Mouse (Mus musculus) cerebellum, adult 2 months (tissue): ENCODE measurements at regions not wholly inside any gene's neighbourhood (a gene's known extent, or its start where the extent isn't known, plus 50 kb on each side); places are given as distances from the start of the nearest gene placed in this dataset.

ENCODE experiments used
- DNase-seq, 2 experiments: peaks; one replicate each; pipeline ENCODE4 v3.0.0; 2021
- H3K27ac ChIP-seq: fragments of 200-500 bp; 2 replicates; pipeline ENCODE4 v1.5.1; 2012; ENCODE audit warnings: low read length, control low read depth, inconsistent platforms; ENCODE audit not compliant: insufficient read depth
- H3K27me3 ChIP-seq: fragments of 200-500 bp; 2 replicates; pipeline ENCODE4 v1.6.1; 2012; ENCODE audit warnings: inconsistent platforms, mild to moderate bottlenecking, low read length, moderate library complexity; ENCODE audit not compliant: control insufficient read depth, insufficient read depth
- H3K4me1 ChIP-seq: fragments of 200-500 bp; 2 replicates; pipeline ENCODE4 v1.6.1; 2011; ENCODE audit warnings: low read length; ENCODE audit not compliant: control insufficient read depth, insufficient read depth
- H3K4me3 ChIP-seq: fragments of 200-500 bp; replicated peaks from 2 replicates; pipeline ENCODE3; 2011; ENCODE audit warnings: mild to moderate bottlenecking, low read depth, low read length, control low read depth; ENCODE audit not compliant: insufficient read depth
- CTCF ChIP-seq: fragments of 200-500 bp; IDR thresholded peaks from 2 replicates; pipeline ENCODE4 v1.5.1; 2011; ENCODE audit warnings: low read depth, mild to moderate bottlenecking, control low read depth, low read length, moderate library complexity, borderline replicate concordance; ENCODE audit not compliant: insufficient read depth
- POLR2A ChIP-seq: fragments of 200-500 bp; IDR thresholded peaks from 2 replicates; pipeline ENCODE4 v1.6.1; 2011; ENCODE audit warnings: low read length, control low read depth, borderline replicate concordance; ENCODE audit not compliant: insufficient read depth
- WGBS: fragments of 180-500 bp; shearing (Covaris S2); methylation state at CpG from one replicate; pipeline ENCODE4 v1.1.7; 2018; 5-methylcytosine and 5-hydroxymethylcytosine counted together

GRCm38 (mm10) chr17:76205082-76205481, 653.3 kb upstream of the Fam98a start:
- Histone ChIP-seq H3K4me1 (no peaks in the 10 kb centered on the region), H3K27ac (no peak overlapping the region), H3K27me3 (no peaks in the 10 kb centered on the region), H3K4me3 (no peak overlapping the region)
- DNase-seq, result no peak
- TF ChIP-seq CTCF (no peak), POLR2A (no peak)

GRCm38 (mm10) chr17:76184813-76185212, 633.1 kb upstream of the Fam98a start:
- no peak for DNase-seq
- H3K27ac ChIP-seq, result no peak overlapping the region
- no peak overlapping the region for H3K4me3 ChIP-seq
- no peaks in the 10 kb centered on the region for H3K4me1 ChIP-seq
- no peaks in the 10 kb centered on the region for H3K27me3 ChIP-seq
- 32% methylated on average over 2 of the region's 2 CpGs for WGBS
- no peak for TF ChIP-seq CTCF
- no peak for TF ChIP-seq POLR2A

DNA sequence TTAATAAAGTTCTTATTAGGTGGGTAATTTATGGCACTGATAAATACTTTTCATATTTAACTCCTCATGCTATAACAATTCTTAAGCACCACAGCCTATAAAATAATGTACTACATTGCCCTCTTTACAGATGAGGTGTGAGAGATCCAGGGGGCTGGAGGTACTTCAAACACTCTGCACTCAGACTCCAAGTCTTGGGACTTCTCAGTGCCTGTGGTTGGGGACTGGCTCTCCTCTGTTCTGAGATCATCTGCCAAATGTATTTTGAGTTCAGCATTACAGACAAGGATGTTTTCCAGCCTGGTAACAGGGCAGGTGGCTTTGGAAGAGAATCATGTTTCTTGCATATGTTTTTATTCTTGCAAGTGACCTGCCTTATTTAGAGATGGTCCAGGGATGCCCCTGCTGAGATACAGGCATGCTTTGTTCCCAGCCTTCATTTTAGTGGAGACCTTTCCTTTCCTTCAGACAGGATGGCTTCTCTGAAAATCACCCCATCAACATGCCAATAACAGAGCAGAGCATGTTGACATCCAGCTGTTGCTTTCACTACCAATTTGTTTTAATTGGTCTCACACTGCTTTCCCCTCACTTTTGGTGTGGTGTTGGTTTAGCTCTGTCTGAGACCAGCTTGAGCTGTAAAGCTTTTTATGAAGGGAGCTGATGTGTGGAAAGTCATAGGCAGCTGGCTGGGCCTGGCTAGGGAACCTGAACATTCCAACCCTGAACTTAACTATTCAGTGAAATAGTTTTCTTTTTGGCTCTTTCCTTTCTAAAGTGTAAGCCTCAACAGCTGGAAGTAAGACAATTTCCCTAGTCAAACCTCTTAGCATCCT, 585.1 kb upstream of the Fam98a start:
- no peak overlapping the region for H3K27ac ChIP-seq
- no peak for TF ChIP-seq CTCF
- TF ChIP-seq POLR2A, result no peak

DNA sequence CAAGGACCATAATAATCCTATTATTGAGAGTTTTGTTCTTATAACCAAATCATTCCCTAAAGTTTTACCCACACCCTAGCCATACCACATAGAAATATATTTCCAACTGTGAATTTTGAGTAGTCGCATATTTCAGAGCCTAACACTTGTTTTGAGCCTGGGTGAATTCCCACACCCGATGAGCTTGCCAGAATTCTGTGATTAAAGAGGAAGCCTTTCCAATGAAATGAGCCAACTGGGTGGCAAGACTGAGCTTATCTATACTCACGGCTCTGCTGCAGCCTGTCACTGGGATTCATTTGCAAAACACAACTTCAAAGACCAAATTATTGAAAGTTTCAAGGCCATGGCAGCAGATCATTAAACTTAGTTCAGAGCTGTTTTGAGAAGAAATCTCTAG, 582.3 kb upstream of the Fam98a start:
- TF ChIP-seq POLR2A (no peak), CTCF (no peak)
- no peak for DNase-seq
- WGBS, result 8% methylated on average over 3 of the region's 3 CpGs
- Histone ChIP-seq H3K27me3 (no peaks in the 10 kb centered on the region), H3K4me3 (no peak overlapping the region), H3K27ac (no peak overlapping the region), H3K4me1 (no peaks in the 10 kb centered on the region)

More for the DNA sequence above, 585.1 kb upstream of the Fam98a start:
- no peak for DNase-seq
- Histone ChIP-seq H3K4me1 (no peaks in the 10 kb centered on the region), H3K4me3 (no peak overlapping the region), H3K27me3 (no peaks in the 10 kb centered on the region)

- no peaks in the 10 kb centered on the region for H3K27me3 ChIP-seq
- 10% methylated on average over 5 of the region's 5 CpGs for WGBS
- H3K4me3 ChIP-seq, result no peak overlapping the region
- DNase-seq, result no peak
- no peak overlapping the region for H3K27ac ChIP-seq
- H3K4me1 ChIP-seq, result no peaks in the 10 kb centered on the region
- TF ChIP-seq CTCF (no peak), POLR2A (no peak)
Observed at GRCm38 (mm10) chr17:76125260-76125659, 573.5 kb upstream of the Fam98a start.

GRCm38 (mm10) chr17:76111315-76112195, 559.8 kb upstream of the Fam98a start:
- DNase-seq, result peak in 1 of 2 experiments; percentile 1
- 61% methylated on average over 9 of the region's 9 CpGs for WGBS
- Histone ChIP-seq H3K27ac (no peak overlapping the region), H3K4me1 (no peaks in the 10 kb centered on the region), H3K27me3 (no peaks in the 10 kb centered on the region), H3K4me3 (no peak overlapping the region)
- TF ChIP-seq POLR2A, result no peak
- TF ChIP-seq CTCF, result no peak

GRCm38 (mm10) chr17:76110856-76111255, 559.1 kb upstream of the Fam98a start:
- Histone ChIP-seq H3K27me3 (no peaks in the 10 kb centered on the region), H3K4me3 (no peak overlapping the region), H3K27ac (no peak overlapping the region), H3K4me1 (no peaks in the 10 kb centered on the region)
- DNase-seq, result no peak
- TF ChIP-seq POLR2A (no peak), CTCF (no peak)
- 81% methylated on average over 1 of the region's 1 CpGs for WGBS
